In genomic region chr1:55741885-55742284, GRCm38 (mm10) we compare ENCODE assay signal across 8 mouse cellular contexts.
DNase-seq lines count a peak whose midpoint lies in the region; ATAC-seq and TF ChIP-seq lines count a peak whose summit lies in the region.

No protein-coding gene starts in this region.

- no peaks in the 10 kb centered on the region for H3K9me3 ChIP-seq in heart, embryonic 12.5 days (replicated peaks)
- H3K9me3 ChIP-seq in kidney, embryonic 15.5 days (replicated peaks) = no peaks in the 10 kb centered on the region

- H3K4me3 ChIP-seq in heart, embryonic 12.5 days = no peak overlapping the region
- H3K4me3 ChIP-seq in kidney, embryonic 15.5 days (replicated peaks) = no peak overlapping the region

- H3K4me2 ChIP-seq in heart, embryonic 12.5 days = no peak overlapping the region
- no peak overlapping the region for H3K4me2 ChIP-seq in kidney, embryonic 15.5 days

- DNase-seq in heart, postnatal 4 days = peak; percentile 7
- peak; percentile 20 for DNase-seq in NIH3T3 (ENCODE audit: low read depth)
- DNase-seq in brain, embryonic 14.5 days (ENCODE audit: low read depth) = peak; percentile 84
- peak; percentile 30 to 32 for DNase-seq in layer of hippocampus, postnatal 36 days
- no peak for DNase-seq in urinary bladder, postnatal 14 days (ENCODE audit: low spot score)
- DNase-seq in adrenal gland, adult 2 months = no peak

- no peaks in the 10 kb centered on the region for H3K4me1 ChIP-seq in heart, embryonic 12.5 days (replicated peaks)
- peaks cover 12% of the 10 kb centered on the region; the same call in 1 of the 2 replicates for H3K4me1 ChIP-seq in kidney, embryonic 15.5 days

- WGBS in heart, embryonic 12.5 days = 70% methylated on average over 3 of the region's 3 CpGs
- WGBS in kidney, embryonic 15.5 days = 76% methylated on average over 3 of the region's 3 CpGs

- H3K27me3 ChIP-seq in heart, embryonic 12.5 days (replicated peaks) = peaks cover 8% of the 10 kb centered on the region; the same call in 1 of the 2 replicates
- no peaks in the 10 kb centered on the region for H3K27me3 ChIP-seq in kidney, embryonic 15.5 days

- no peak for TF ChIP-seq POLR2A in brain, embryonic 14.5 days (IDR thresholded peaks at IDR 0.05; ENCODE audit: borderline replicate concordance, extremely low read depth, insufficient read depth, insufficient read length, poor library complexity, severe bottlenecking)

- H3K27ac ChIP-seq in heart, embryonic 12.5 days (ENCODE audit: poor library complexity, severe bottlenecking) = no peak overlapping the region
- H3K27ac ChIP-seq in kidney, embryonic 15.5 days = no peak overlapping the region

- H3K36me3 ChIP-seq in heart, embryonic 12.5 days = no peaks in the 10 kb centered on the region
- H3K36me3 ChIP-seq in kidney, embryonic 15.5 days = no peaks in the 10 kb centered on the region

- no peak overlapping the region for H3K9ac ChIP-seq in heart, embryonic 12.5 days
- no peak overlapping the region for H3K9ac ChIP-seq in kidney, embryonic 15.5 days

- TF ChIP-seq CTCF in brain, embryonic 14.5 days (IDR thresholded peaks at IDR 0.05; ENCODE audit: borderline replicate concordance, extremely low read depth, insufficient read depth, insufficient read length) = no peak

- no peak for ATAC-seq in heart, embryonic 12.5 days (ENCODE audit: insufficient number of reproducible peaks, low FRiP score)
- no peak for ATAC-seq in kidney, embryonic 15.5 days (replicated peaks; ENCODE audit: low FRiP score)

Comparison
In these comparisons a context has a peak if more than half of its experiments do, and no peak if none do; other contexts are left out.
1. DNase-seq: peak in heart, postnatal 4 days (single experiment), NIH3T3 (single experiment), brain, embryonic 14.5 days (single experiment) and layer of hippocampus, postnatal 36 days (2 of 2); none in urinary bladder, postnatal 14 days (single experiment) and adrenal gland, adult 2 months (single experiment).